Mouse (Mus musculus) G1E (cell line): ENCODE results near the gene Tpsb2. TPM values are rescaled to one million over a fixed set of nuclear protein-coding genes. Genes with fewer than 3 reads are reported as not detected.

Experiments used
- ATAC-seq: 2 replicates; pipeline ENCODE4 v1.8.0; 2016; ENCODE audit warnings: mild to moderate bottlenecking; ENCODE audit not compliant: insufficient number of reproducible peaks, poor library complexity, low FRiP score, severe bottlenecking; ENCODE audit errors: extremely low read depth
- DNase-seq: peaks from one replicate; pipeline ENCODE4 v3.0.0; 2012; ENCODE audit warnings: low spot score
- H3K27me3 ChIP-seq: 2 replicates; pipeline ENCODE4 v1.6.1; 2012; ENCODE audit warnings: mild to moderate bottlenecking, low read length, inconsistent platforms; ENCODE audit not compliant: insufficient read depth
- H3K36me3 ChIP-seq: replicated peaks from 2 replicates; pipeline ENCODE3; 2012; ENCODE audit warnings: mild to moderate bottlenecking, inconsistent platforms
- H3K4me1 ChIP-seq: 2 replicates; pipeline ENCODE4 v1.6.1; 2012; ENCODE audit warnings: low read depth, low read length, inconsistent platforms, mixed read lengths; ENCODE audit not compliant: insufficient read depth
- H3K4me3 ChIP-seq: 2 replicates; pipeline ENCODE4 v1.5.1; 2012; ENCODE audit warnings: low read depth, mild to moderate bottlenecking, inconsistent platforms, low read length, moderate library complexity, mixed read lengths
- H3K9me3 ChIP-seq: replicated peaks from 2 replicates; pipeline ENCODE4 v1.6.1; 2012; ENCODE audit warnings: inconsistent platforms
- CTCF ChIP-seq: IDR thresholded peaks from 2 replicates; pipeline ENCODE4 v1.5.1; 2012; ENCODE audit warnings: low read depth, low read length, inconsistent platforms, mixed read lengths
- GATA1 ChIP-seq: IDR thresholded peaks from 2 replicates; pipeline ENCODE4 v1.6.1; 2012; ENCODE audit warnings: borderline replicate concordance, low read length, inconsistent platforms, mixed read lengths
- GATA2 ChIP-seq: IDR thresholded peaks from 2 replicates; pipeline ENCODE4 v1.6.1; 2012; ENCODE audit warnings: low read depth, low read length, inconsistent platforms, borderline replicate concordance
- POLR2AphosphoS5 ChIP-seq: IDR thresholded peaks from 2 replicates; pipeline ENCODE4 v1.6.1; 2012; ENCODE audit warnings: low read depth, low read length, inconsistent platforms; ENCODE audit not compliant: insufficient replicate concordance
- TAL1 ChIP-seq: conservative IDR thresholded peaks from 2 replicates; pipeline ENCODE4 v1.6.1; 2012; ENCODE audit warnings: low read depth, low read length, inconsistent platforms, mixed read lengths
- polyA plus RNA-seq: library from polyadenylated mRNA; stranded (reverse); fragments of >175 nt; gene quantifications from 2 replicates; pipeline ENCODE4 v1.2.3, GENCODE M21; 2012
- total RNA-seq, 2 experiments: library from RNA; stranded (forward) in 1 of 2; stranded (reverse) in 1 of 2; fragments of 200-1000 nt in 1 of 2; fragments of >200 nt in 1 of 2; fragmentation: Nextera tagmentation in 1 of 2; gene quantifications; 2 replicates each; pipeline ENCODE4 v1.2.3; 2014 to 2017

The Tpsb2 gene
- total and polyA plus RNA-seq, 3 experiments: 12.9 TPM; not detected in 2

GRCm38 (mm10) chr17:25338218-25338617 lies 27.9 kb upstream of the Tpsb2 start:
- Histone ChIP-seq H3K27me3 (peaks cover 5% of the 10 kb centered on the region; the same call in 1 of the 2 replicates), H3K36me3 (no peaks in the 10 kb centered on the region), H3K4me3 (no peak overlapping the region), H3K4me1 (peaks cover 35% of the 10 kb centered on the region), H3K9me3 (0 out of 2 replicates have a peak, but pooled peaks cover 2% of the 10 kb centered on the region)
- TF ChIP-seq CTCF (no peak), GATA2 (no peak), TAL1 (no peak), POLR2AphosphoS5 (no peak), GATA1 (no peak)
- no peak for DNase-seq
- ATAC-seq: no peak

GRCm38 (mm10) chr17:25340003-25340402 lies 26.1 kb upstream of the Tpsb2 start:
- Histone ChIP-seq H3K4me1 (peaks cover 24% of the 10 kb centered on the region), H3K9me3 (0 out of 2 replicates have a peak, but pooled peaks cover 2% of the 10 kb centered on the region), H3K27me3 (peaks cover 21% of the 10 kb centered on the region), H3K4me3 (no peak overlapping the region), H3K36me3 (no peaks in the 10 kb centered on the region)
- ATAC-seq (no peak), DNase-seq (no peak)
- TF ChIP-seq POLR2AphosphoS5 (no peak), CTCF (no peak), GATA2 (no peak), GATA1 (no peak), TAL1 (no peak)

GRCm38 (mm10) chr17:25341490-25341889 lies 24.6 kb upstream of the Tpsb2 start:
- peaks cover 29% of the 10 kb centered on the region for H3K27me3 ChIP-seq
- no peaks in the 10 kb centered on the region for H3K36me3 ChIP-seq
- no peak overlapping the region for H3K4me3 ChIP-seq
- H3K9me3 ChIP-seq: 0 out of 2 replicates have a peak, but pooled peaks cover 2% of the 10 kb centered on the region
- H3K4me1 ChIP-seq: peaks cover 17% of the 10 kb centered on the region
- TF ChIP-seq TAL1: no peak
- TF ChIP-seq GATA1: no peak
- TF ChIP-seq POLR2AphosphoS5: no peak
- ATAC-seq (no peak), DNase-seq (no peak)

GRCm38 (mm10) chr17:25345462-25345861 lies 20.6 kb upstream of the Tpsb2 start, which contains the start of gene Tpsab1:
Tpsab1 (minus strand) TSS chr17:25345562.
- no peak for ATAC-seq
- Histone ChIP-seq H3K27me3 (peaks cover 39% of the 10 kb centered on the region), H3K36me3 (no peaks in the 10 kb centered on the region)

GRCm38 (mm10) chr17:25361291-25361690 lies 4.8 kb upstream of the Tpsb2 start:
- Histone ChIP-seq H3K4me3 (no peak overlapping the region), H3K9me3 (no peaks in the 10 kb centered on the region), H3K27me3 (peaks cover 13% of the 10 kb centered on the region), H3K4me1 (peaks cover 16% of the 10 kb centered on the region), H3K36me3 (no peaks in the 10 kb centered on the region)
- TF ChIP-seq POLR2AphosphoS5 (no peak), GATA1 (no peak), GATA2 (no peak), CTCF (no peak), TAL1 (no peak)
- DNase-seq (no peak), ATAC-seq (no peak)

More at GRCm38 (mm10) chr17:25345462-25345861, 20.6 kb upstream of the Tpsb2 start, which contains the start of gene Tpsab1:
- no peak for DNase-seq
- Histone ChIP-seq H3K4me1 (peaks cover 9% of the 10 kb centered on the region), H3K9me3 (no peaks in the 10 kb centered on the region), H3K4me3 (no peak within 1 kb of the TSS)
- TF ChIP-seq CTCF: no peak
- no peak for TF ChIP-seq GATA1
- TF ChIP-seq TAL1: no peak
- TF ChIP-seq GATA2: no peak
- TF ChIP-seq POLR2AphosphoS5: no peak

GRCm38 (mm10) chr17:25363726-25364125 lies 2.4 kb upstream of the Tpsb2 start:
- peak; percentile 34; the same call in 1 of the 2 replicates for ATAC-seq
- TF ChIP-seq GATA2 (no peak), GATA1 (no peak), CTCF (peak; percentile 90)
- no peak overlapping the region for H3K4me3 ChIP-seq
- no peaks in the 10 kb centered on the region for H3K9me3 ChIP-seq
- H3K36me3 ChIP-seq: no peaks in the 10 kb centered on the region
- DNase-seq: peak; percentile 75
- H3K27me3 ChIP-seq: peaks cover 28% of the 10 kb centered on the region
- peaks cover 22% of the 10 kb centered on the region for H3K4me1 ChIP-seq
